Mouse (Mus musculus): ENCODE results near the gene Gabrb2.

- TF ChIP-seq TAL1 (IDR thresholded peaks at IDR 0.05; ENCODE audit: low read length), result no peak
- TF ChIP-seq GATA1 (IDR thresholded peaks at IDR 0.05; ENCODE audit: low read length), result no peak
Observed at GRCm38 (mm10) chr11:42571467-42571866, 151.9 kb downstream of the Gabrb2 start.
